11 mouse cellular contexts compared by ENCODE assay signal in the genomic region with DNA sequence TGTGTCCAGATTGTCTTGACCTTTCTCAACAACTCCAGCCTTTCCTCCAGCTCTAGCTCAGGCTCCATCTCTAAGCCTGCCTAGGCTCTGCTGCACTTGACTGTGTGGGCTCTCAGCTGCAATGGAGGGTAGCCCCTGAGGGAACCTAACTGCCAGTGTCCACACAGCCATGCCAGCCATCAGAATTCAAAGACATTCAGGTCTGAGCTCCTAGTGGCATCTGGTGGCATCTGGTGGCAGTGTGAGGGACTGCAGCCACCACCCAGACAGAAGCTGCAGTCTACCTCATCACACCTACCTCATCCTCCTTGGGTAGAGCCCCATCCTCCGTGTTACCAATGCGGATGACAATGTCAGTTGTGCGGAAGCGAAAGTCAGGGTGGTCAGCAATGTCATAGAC. TPM values are rescaled to one million over a fixed set of nuclear protein-coding genes. Genes with fewer than 3 reads are reported as not detected.
DNase-seq lines count a peak whose midpoint lies in the region; ATAC-seq and TF ChIP-seq lines count a peak whose summit lies in the region.
"Had no signal": no experiment of that assay in that cellular context is flagged by ENCODE, and none has a peak within 500 bp of the region (broad histone marks: within the 10 kb centered on the region; RNA-seq: fewer than 3 reads in every experiment).

No protein-coding gene starts in this region.

- no peak for ATAC-seq in liver, embryonic 11.5 days (replicated peaks; ENCODE audit: low FRiP score)
- ATAC-seq in liver, embryonic 12.5 days = no peak
- ATAC-seq: Patski had no signal

- H3K9me3 ChIP-seq in liver, embryonic 11.5 days (ENCODE audit: control insufficient read depth, low read length) = no peaks in the 10 kb centered on the region
- no peaks in the 10 kb centered on the region for H3K9me3 ChIP-seq in liver, embryonic 12.5 days (replicated peaks)

- no peak overlapping the region for H3K4me2 ChIP-seq in liver, embryonic 11.5 days
- H3K4me2 ChIP-seq in liver, embryonic 12.5 days = no peak overlapping the region

- peak; percentile 70 for TF ChIP-seq CTCF in cerebellum, adult 2 months (IDR thresholded peaks at IDR 0.05; ENCODE audit: borderline replicate concordance, insufficient read depth, low read depth, low read length)

- H3K4me1 ChIP-seq in cerebellum, adult 2 months (ENCODE audit: control insufficient read depth, insufficient read depth, low read length) = peaks cover 17% of the 10 kb centered on the region
- peaks cover 2% of the 10 kb centered on the region for H3K4me1 ChIP-seq in liver, embryonic 11.5 days (replicated peaks; ENCODE audit: control insufficient read depth, insufficient read depth, low read length)
- peaks cover 30% of the 10 kb centered on the region for H3K4me1 ChIP-seq in liver, embryonic 12.5 days

- H3K27me3 ChIP-seq in cerebellum, adult 2 months (ENCODE audit: control insufficient read depth, insufficient read depth, low read length) = no peaks in the 10 kb centered on the region
- no peaks in the 10 kb centered on the region for H3K27me3 ChIP-seq in liver, embryonic 11.5 days (replicated peaks; ENCODE audit: control insufficient read depth, insufficient read depth, low read length)
- no peaks in the 10 kb centered on the region for H3K27me3 ChIP-seq in liver, embryonic 12.5 days (replicated peaks)
- H3K27me3 ChIP-seq: Patski had no signal

- TF ChIP-seq POLR2A in cerebellum, adult 2 months (IDR thresholded peaks at IDR 0.05; ENCODE audit: borderline replicate concordance, insufficient read depth, low read length) = no peak

- peak in 1 of 2 experiments; percentile 33 for DNase-seq in cerebellum, adult 2 months
- DNase-seq in cerebellum, adult 8-10 months = no peak
- peak; percentile 65 for DNase-seq in liver
- DNase-seq in liver, embryonic 11.5 days (ENCODE audit: low spot score) = no peak
- peak; percentile 47 for DNase-seq in c-Kit-positive CD71-positive TER-119-positive erythroid progenitor cells, embryonic 14.5 days (ENCODE audit: low spot score)
- peak; percentile 31 for DNase-seq in thymus, postnatal 25 days
- no peak for DNase-seq in cerebellum, adult 18-20 months

- no peak overlapping the region for H3K4me3 ChIP-seq in cerebellum, adult 2 months (replicated peaks; ENCODE audit: insufficient read depth, low read depth, low read length)
- H3K4me3 ChIP-seq in liver, embryonic 11.5 days (ENCODE audit: low read depth, low read length) = no peak overlapping the region
- no peak overlapping the region for H3K4me3 ChIP-seq in liver, embryonic 12.5 days

- no peak overlapping the region for H3K9ac ChIP-seq in liver, embryonic 11.5 days (ENCODE audit: low read depth, low read length)
- no peak overlapping the region for H3K9ac ChIP-seq in liver, embryonic 12.5 days

- H3K36me3 ChIP-seq in liver, embryonic 11.5 days (ENCODE audit: control insufficient read depth, insufficient read depth, low read length) = peaks cover 57% of the 10 kb centered on the region
- peaks cover 100% of the 10 kb centered on the region for H3K36me3 ChIP-seq in liver, embryonic 12.5 days

- 84% methylated on average over 4 of the region's 4 CpGs for WGBS in cerebellum, adult 2 months
- WGBS in liver, embryonic 11.5 days = 86% methylated on average over 4 of the region's 4 CpGs
- WGBS in liver, embryonic 12.5 days (ENCODE audit: insufficient replicate concordance) = 83% methylated on average over 4 of the region's 4 CpGs

- no peak overlapping the region for H3K27ac ChIP-seq in cerebellum, adult 2 months (ENCODE audit: insufficient read depth, low read length)
- no peak overlapping the region for H3K27ac ChIP-seq in liver, embryonic 11.5 days (ENCODE audit: low read depth, low read length)
- H3K27ac ChIP-seq in liver, embryonic 12.5 days = 0 out of 2 replicates have a peak overlapping the region, but pooled peaks have one; percentile 7
- H3K27ac ChIP-seq: macrophage had no signal

RNA-seq across cellular contexts. Expression of gene Sphk1, which starts 12.4 kb away (rescaled TPM):
- polyA plus RNA-seq in cerebellum, adult 2 months (2012; rRNA removed) = 9.0 and 9.7 TPM in 2 replicates
- polyA plus RNA-seq in liver, embryonic 11.5 days (2014; fragmentation: Nextera tagmentation; extraction: Ambion mirVana) = 39.0 and 44.1 TPM in 2 replicates
- polyA plus RNA-seq in liver, embryonic 12.5 days (2016; fragmentation: Nextera tagmentation; extraction: Ambion mirVana) = 26.9 and 28.0 TPM in 2 replicates

RNA-seq across cellular contexts. Expression of gene Ube2o, which starts 38.1 kb away (rescaled TPM):
- polyA plus RNA-seq in cerebellum, adult 2 months (2012; rRNA removed) = 81.9 and 88.2 TPM in 2 replicates
- polyA plus RNA-seq in liver, embryonic 11.5 days (2014; fragmentation: Nextera tagmentation; extraction: Ambion mirVana) = 13.5 and 13.9 TPM in 2 replicates
- polyA plus RNA-seq in liver, embryonic 12.5 days (2016; fragmentation: Nextera tagmentation; extraction: Ambion mirVana) = 40.0 and 40.2 TPM in 2 replicates

RNA-seq across cellular contexts. Expression of gene Aanat, which starts 43.1 kb away (rescaled TPM):
- 1.2 and 1.3 TPM in 2 replicates for polyA plus RNA-seq in cerebellum, adult 2 months (2012; rRNA removed)
- not detected in 2 replicates for polyA plus RNA-seq in liver, embryonic 11.5 days (2014; fragmentation: Nextera tagmentation; extraction: Ambion mirVana)
- polyA plus RNA-seq in liver, embryonic 12.5 days (2016; fragmentation: Nextera tagmentation; extraction: Ambion mirVana) = not detected in 2 replicates
- polyA plus RNA-seq: gonadal fat pad, adult 2 months; macrophage; Patski had no signal

RNA-seq across cellular contexts. Expression of gene Prpsap1, which starts 49.1 kb away (rescaled TPM):
- 114 and 129 TPM in 2 replicates for polyA plus RNA-seq in cerebellum, adult 2 months (2012; rRNA removed)
- polyA plus RNA-seq in liver, embryonic 11.5 days (2014; fragmentation: Nextera tagmentation; extraction: Ambion mirVana) = 133 and 135 TPM in 2 replicates
- 69.9 and 77.1 TPM in 2 replicates for polyA plus RNA-seq in liver, embryonic 12.5 days (2016; fragmentation: Nextera tagmentation; extraction: Ambion mirVana)

Comparison
In these comparisons a context has a peak if more than half of its experiments do, and no peak if none do; other contexts are left out.
1. DNase-seq: peak in liver (single experiment), c-Kit-positive CD71-positive TER-119-positive erythroid progenitor cells, embryonic 14.5 days (single experiment) and thymus, postnatal 25 days (single experiment); none in cerebellum, adult 8-10 months (single experiment), liver, embryonic 11.5 days (single experiment) and cerebellum, adult 18-20 months (0 of 2).